Mouse (Mus musculus) ES-E14 (cell line): ENCODE results near the gene Smu1.

Experiments used
- CHD2 ChIP-seq: IDR thresholded peaks from 2 replicates; pipeline ENCODE4 v1.6.1; 2014; ENCODE audit warnings: mild to moderate bottlenecking, low read depth, low read length, inconsistent platforms
- HCFC1 ChIP-seq: IDR thresholded peaks from 2 replicates; pipeline ENCODE4 v1.6.1; 2012; ENCODE audit warnings: low read length, inconsistent platforms, borderline replicate concordance; ENCODE audit not compliant: insufficient read depth
- ZC3H11A ChIP-seq: IDR thresholded peaks from 2 replicates; pipeline ENCODE4 v1.6.1; 2012; ENCODE audit warnings: low read depth, mild to moderate bottlenecking, inconsistent platforms, low read length, borderline replicate concordance
- ZNF384 ChIP-seq: IDR thresholded peaks from 2 replicates; pipeline ENCODE4 v1.6.1; 2012; ENCODE audit warnings: low read depth, low read length, inconsistent platforms

DNA sequence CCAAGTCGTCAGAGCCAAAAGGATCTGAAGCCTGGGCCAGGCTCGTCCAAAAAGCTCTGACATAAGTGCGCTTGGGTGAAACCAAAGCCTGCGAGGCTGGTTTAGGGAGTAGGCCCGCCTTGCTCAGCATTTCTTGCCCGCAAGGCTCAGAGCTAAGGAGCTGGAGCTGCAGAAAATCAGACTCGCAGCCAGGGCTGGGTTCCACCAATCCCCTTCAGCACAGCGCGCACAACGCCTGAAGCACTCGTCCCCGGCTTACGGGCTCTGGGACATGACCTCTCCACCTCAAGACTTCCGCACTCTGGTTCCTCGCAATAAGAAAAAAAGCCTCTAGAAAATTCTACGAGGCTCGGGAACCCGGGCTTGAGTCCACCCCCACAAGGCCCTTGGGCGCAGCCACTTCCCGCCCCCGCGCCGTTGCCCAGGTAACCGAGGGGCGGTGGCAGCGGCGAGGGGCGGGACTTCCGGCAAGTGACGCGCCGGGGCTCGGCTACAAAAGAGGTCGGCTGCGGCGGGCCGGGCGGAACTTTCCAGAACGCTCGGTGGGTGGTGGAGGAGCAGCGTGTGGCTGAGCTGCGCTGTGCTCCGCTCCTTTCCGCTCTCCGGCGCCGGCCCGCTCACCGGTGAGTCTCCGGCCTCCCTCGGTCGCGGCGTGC lies 35.6 kb downstream of the Smu1 start, which contains the start of gene Dnaja1:
- no peak for TF ChIP-seq ZNF384
- TF ChIP-seq CHD2, result no peak
- no peak for TF ChIP-seq ZC3H11A
- peak; percentile 36; the same call in 1 of the 2 replicates for TF ChIP-seq HCFC1
